Mouse (Mus musculus) embryonic fibroblast, embryonic 13.5 days (primary cell): ENCODE results near the gene Tbxas1. TPM values are rescaled to one million over a fixed set of nuclear protein-coding genes. Genes with fewer than 3 reads are reported as not detected.

Experiments
- H3K27ac ChIP-seq: 2 replicates; pipeline ENCODE4 v1.5.1; 2012; ENCODE audit warnings: low read length, control low read depth, inconsistent platforms; ENCODE audit not compliant: insufficient read depth
- H3K4me1 ChIP-seq: 2 replicates; pipeline ENCODE4 v1.6.1; 2011; ENCODE audit warnings: low read length; ENCODE audit not compliant: control insufficient read depth, insufficient read depth
- H3K4me3 ChIP-seq: 2 replicates; pipeline ENCODE4 v1.5.1; 2011; ENCODE audit warnings: mild to moderate bottlenecking, control low read depth, low read length; ENCODE audit not compliant: insufficient read depth
- CTCF ChIP-seq: IDR thresholded peaks from 2 replicates; pipeline ENCODE4 v1.5.1; 2011; ENCODE audit warnings: mild to moderate bottlenecking, control low read depth, low read length, moderate library complexity, borderline replicate concordance; ENCODE audit not compliant: insufficient read depth
- POLR2A ChIP-seq: IDR thresholded peaks from 2 replicates; pipeline ENCODE4 v1.6.1; 2011; ENCODE audit warnings: low read depth, mild to moderate bottlenecking, control low read depth, low read length, moderate library complexity
- polyA plus RNA-seq: library from polyadenylated mRNA; stranded (reverse); fragments of >200 nt; gene quantifications from 2 replicates; pipeline ENCODE4 v1.2.4, GENCODE M21; 2011; ENCODE audit warnings: low read depth; ENCODE audit not compliant: missing spikeins, insufficient read length

The Tbxas1 gene
- polyA plus RNA-seq, 1 experiment = 0.86 TPM

DNA sequence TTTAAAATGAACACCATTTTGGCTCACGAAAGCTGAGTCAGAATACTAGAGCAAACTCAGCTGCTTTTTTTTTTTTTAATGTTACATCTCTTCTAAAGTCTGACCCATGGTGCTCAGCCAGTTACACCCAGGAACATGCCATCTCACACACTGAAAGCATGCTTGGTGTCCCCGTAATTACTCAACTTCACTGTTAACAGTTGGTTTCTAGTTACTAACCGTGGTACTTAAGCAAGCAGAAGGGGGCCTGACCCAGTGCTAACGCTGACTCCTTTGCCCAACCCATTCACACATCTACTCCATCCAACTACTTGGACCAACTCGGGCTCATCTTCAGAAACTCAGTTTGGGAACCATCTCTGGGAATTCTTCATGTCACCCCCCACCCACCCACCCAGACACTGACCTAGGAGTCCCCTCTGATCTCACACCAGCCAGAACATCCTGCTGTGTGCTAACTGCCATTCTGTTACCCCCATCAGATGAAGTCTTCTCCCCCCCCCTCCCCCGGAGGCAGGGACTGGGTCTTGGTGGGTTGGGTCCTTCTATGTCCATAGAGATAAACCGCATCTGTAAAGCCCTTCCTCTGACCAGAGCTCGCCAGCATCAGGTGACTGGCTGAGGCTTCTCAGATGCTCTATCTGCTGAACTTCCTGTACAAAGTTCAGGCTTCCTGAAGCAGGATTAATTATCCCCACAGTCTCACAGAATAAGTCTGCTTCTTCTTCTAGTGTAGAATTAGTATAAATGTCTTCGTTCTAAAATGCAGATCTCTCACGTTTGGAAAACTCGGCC is 105.9 kb downstream of the Tbxas1 start:
- no peak overlapping the region for H3K4me3 ChIP-seq
- TF ChIP-seq POLR2A (no peak), CTCF (no peak)
- no peak overlapping the region for H3K27ac ChIP-seq
- no peaks in the 10 kb centered on the region for H3K4me1 ChIP-seq

DNA sequence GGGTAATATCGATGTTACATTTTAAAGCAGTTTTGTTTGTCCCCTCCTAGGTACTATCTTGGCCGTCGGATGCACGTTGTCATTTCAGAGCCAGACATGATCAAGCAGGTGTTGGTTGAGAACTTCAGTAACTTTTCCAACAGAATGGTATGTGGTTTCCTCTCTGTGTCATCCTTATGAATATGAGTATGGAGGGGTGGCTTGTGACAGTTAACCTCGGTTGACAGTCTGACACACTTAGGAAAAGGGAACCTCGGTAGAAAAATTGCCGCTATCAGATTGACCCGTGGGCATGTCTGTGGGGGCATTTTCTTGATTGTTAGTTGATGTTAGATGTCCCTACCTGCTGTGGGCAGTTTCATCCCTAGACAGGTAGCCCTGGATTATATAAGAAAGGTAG is 106.9 kb downstream of the Tbxas1 start:
- peaks cover 3% of the 10 kb centered on the region; the same call in 1 of the 2 replicates for H3K4me1 ChIP-seq
- no peak overlapping the region for H3K4me3 ChIP-seq
- H3K27ac ChIP-seq = no peak overlapping the region
- no peak for TF ChIP-seq POLR2A
- no peak for TF ChIP-seq CTCF

DNA sequence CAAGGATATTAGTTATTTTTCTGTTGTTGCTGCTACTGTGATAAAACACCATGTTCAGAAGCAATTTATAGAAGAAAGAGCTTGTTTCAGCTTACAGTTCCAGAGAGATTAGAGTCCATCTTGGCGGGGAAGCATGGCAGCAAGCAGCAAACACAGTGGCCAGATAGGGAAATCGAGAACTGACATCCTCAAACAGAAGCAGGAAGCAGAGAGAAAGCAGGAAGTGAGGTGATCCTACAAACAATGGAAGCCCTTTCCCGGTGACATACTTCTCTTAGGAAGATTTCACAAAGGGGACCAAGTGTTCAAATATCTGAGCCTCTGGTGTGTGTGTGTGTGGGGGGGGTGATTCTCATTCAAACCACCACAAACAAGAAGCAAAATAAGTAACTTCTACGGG is 107.5 kb downstream of the Tbxas1 start:
- no peak for TF ChIP-seq POLR2A
- TF ChIP-seq CTCF = no peak
- Histone ChIP-seq H3K4me1 (peaks cover 3% of the 10 kb centered on the region; the same call in 1 of the 2 replicates), H3K4me3 (no peak overlapping the region), H3K27ac (no peak overlapping the region)

DNA sequence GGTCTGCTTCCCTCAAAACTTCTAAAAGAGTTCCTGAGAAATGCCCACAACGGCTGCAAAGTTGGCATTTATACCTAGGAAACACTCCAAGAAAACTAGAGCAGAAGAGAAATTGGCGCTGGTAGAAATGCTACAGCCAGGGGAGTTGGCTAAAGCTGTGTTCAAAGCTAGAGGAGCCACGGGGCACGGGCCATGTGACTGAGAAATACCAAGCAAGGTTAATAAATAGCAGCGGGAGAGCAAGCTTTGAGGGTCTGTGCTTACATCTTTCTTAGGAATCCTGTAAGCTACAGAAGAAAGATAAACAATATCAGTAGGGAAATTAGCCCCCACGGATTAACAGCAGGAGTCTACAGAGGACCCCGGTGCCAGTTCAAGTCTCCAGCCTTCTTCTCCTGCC is 107.9 kb downstream of the Tbxas1 start:
- peaks cover 3% of the 10 kb centered on the region; the same call in 1 of the 2 replicates for H3K4me1 ChIP-seq
- TF ChIP-seq CTCF (no peak), POLR2A (no peak)
- H3K4me3 ChIP-seq = no peak overlapping the region
- no peak overlapping the region for H3K27ac ChIP-seq

DNA sequence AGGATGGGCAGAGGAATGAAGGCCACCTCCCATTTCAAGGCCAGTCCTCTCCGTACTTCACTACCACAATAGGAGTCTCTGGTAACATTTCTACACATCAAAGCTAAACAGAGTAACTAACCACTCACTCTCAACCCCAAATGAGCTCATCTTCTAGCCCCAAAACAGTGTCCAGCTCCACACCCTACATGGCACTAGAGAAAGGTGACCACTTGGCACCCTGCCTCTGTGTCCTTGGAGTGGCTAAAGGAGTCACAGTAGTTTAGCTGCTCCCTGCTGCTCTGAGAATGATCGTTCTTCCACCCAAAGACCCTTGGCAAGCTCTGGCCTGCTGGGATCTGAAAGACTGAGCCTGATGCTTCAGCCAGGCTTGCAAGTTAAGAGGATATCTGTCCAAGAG is 109.4 kb downstream of the Tbxas1 start:
- H3K4me1 ChIP-seq = peaks cover 3% of the 10 kb centered on the region; the same call in 1 of the 2 replicates
- H3K27ac ChIP-seq = no peak overlapping the region
- TF ChIP-seq CTCF (no peak), POLR2A (no peak)
- H3K4me3 ChIP-seq = no peak overlapping the region

DNA sequence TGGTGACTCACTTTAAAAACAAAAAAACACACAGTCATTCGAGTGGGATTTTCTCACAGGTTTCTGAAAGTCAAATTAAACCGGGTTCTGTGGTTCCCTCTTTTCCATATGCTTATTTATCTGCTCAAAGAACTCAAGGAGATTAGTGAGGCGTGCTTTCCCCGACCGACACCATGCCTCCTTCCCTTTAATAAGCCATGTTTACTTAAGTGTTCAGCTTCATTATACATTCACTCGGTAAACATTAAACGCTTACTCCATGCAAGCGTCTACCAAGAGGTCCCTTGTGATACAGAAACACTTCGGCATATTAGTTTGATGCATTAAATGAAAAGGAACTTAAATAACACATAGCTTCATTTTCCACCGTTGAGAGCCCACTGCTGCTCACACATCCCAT is 111.4 kb downstream of the Tbxas1 start:
- TF ChIP-seq POLR2A (no peak), CTCF (no peak)
- Histone ChIP-seq H3K4me3 (no peak overlapping the region), H3K27ac (no peak overlapping the region), H3K4me1 (peaks cover 3% of the 10 kb centered on the region; the same call in 1 of the 2 replicates)

DNA sequence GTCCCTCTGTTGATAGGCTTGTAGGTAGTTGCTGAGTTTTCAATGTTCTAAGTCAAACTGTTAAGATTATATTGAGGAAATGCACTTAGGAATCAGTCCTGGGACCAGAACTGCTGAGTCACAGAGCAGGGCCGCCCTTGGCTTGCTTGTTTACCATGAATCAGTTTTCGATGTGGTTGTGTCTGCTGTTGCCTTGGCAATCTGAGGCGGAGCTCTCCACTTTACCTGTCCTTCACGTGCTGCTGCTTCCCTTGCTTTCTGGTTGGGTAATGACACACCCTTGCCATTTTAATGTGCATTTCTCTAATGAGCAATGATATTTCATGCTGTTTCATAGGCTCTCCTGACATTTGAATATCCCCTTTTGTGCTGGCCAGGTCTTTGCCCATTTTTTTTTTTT is 116.8 kb downstream of the Tbxas1 start:
- no peaks in the 10 kb centered on the region for H3K4me1 ChIP-seq

DNA sequence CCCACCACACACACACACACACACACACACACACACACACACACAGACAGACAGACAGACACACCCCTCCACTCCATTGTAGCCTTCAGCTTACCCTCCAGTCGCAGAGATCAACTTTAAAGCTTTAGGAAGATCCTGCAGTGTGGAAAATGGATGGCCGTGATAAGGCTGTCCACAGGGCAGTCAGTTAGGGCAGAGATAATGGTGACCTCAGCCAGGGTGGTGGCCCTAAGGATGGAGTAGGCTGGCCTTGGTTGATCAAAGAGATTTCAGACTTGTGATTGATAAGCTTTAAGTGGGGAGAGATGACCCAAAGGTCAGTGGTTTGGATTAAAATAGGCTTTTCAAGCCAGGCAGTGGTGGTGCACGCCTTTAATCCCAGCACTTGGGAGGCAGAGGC is 120.6 kb downstream of the Tbxas1 start:
- Histone ChIP-seq H3K4me1 (peaks cover 7% of the 10 kb centered on the region), H3K27ac (no peak overlapping the region), H3K4me3 (no peak overlapping the region)
- TF ChIP-seq POLR2A (no peak), CTCF (no peak)

More for the DNA sequence above, 116.8 kb downstream of the Tbxas1 start:
- H3K4me3 ChIP-seq = no peak overlapping the region
- peak overlapping the region; percentile 11; the same call in 1 of the 2 replicates for H3K27ac ChIP-seq
- TF ChIP-seq POLR2A = no peak
- TF ChIP-seq CTCF = no peak

DNA sequence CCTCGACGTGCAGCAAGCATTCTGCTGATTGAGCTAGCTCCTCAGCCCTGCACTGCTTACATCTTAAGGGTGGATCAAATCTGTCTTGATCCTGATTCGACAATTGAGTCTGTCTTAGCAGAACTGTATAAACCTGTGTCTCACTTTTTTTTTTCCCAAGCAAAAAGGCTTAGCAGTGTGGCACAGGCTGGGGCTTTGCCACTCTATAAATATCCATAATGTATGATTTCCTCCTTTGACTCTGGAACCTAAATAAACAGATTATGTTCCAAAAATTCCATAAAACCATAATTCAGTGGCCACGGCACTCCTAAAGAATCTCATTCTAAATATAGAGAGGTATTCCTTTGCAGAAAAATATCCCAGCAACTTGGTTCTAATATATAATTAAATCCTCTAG is 122.6 kb downstream of the Tbxas1 start:
- TF ChIP-seq POLR2A (no peak), CTCF (no peak)
- no peak overlapping the region for H3K4me3 ChIP-seq

DNA sequence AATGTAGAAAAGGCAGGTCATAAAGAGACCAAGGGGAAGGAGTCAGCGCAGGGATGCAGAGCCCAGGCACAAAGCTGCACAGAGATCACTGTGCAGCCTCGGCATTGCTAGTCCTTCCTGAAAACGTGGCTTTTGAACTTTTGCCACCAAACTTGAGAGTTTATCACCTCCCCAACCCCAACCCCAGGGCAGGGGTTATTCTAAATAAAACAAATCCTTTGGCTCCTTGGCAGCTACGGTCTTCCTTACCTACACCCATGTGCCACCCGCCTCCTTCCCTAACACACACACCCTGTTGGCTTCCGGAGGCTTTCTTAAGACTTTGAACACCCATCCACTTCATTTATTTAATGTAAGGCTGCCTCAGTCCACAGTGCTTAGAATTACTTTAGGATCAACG is 127.9 kb downstream of the Tbxas1 start:
- H3K4me1 ChIP-seq = peaks cover 4% of the 10 kb centered on the region
- no peak overlapping the region for H3K27ac ChIP-seq
- H3K4me3 ChIP-seq = no peak overlapping the region
- no peak for TF ChIP-seq CTCF
- TF ChIP-seq POLR2A = no peak

More for the DNA sequence above, 122.6 kb downstream of the Tbxas1 start:
- Histone ChIP-seq H3K27ac (peak overlapping the region; percentile 68), H3K4me1 (peaks cover 7% of the 10 kb centered on the region)

DNA sequence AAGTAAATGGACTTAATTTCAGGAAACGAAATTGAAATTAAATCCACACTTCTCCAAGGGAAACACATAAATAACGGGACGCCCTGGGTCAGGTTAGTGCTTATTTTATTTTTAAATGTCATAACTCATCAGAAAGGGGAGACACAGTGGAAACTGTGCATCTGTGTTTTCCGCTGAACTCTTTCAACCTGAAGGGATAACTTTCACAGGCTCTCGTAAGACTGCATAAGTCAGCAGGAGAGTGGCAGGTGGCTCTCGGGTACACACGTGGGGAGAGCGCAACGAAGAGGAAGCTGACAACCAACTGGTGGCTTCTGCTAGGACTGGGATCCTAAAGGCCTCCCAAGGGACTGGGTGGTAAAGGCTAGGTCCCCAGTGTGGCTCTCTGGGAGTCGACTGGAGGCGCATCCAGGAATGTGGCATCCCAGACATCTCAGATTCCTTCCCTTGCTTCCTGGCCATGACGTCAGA is 128.8 kb downstream of the Tbxas1 start:
- Histone ChIP-seq H3K4me1 (no peaks in the 10 kb centered on the region; the same call in 1 of the 2 replicates), H3K4me3 (no peak overlapping the region), H3K27ac (no peak overlapping the region)
- no peak for TF ChIP-seq CTCF
- TF ChIP-seq POLR2A = no peak
